Mouse (Mus musculus): Measurements from ENCODE around the gene Ern1.
"Not testable (repeated sequence)": the region's sequence is repeated elsewhere in the genome, so short reads cannot be mapped to it uniquely, and the experiment has no call there.

Gene Ern1

DNA sequence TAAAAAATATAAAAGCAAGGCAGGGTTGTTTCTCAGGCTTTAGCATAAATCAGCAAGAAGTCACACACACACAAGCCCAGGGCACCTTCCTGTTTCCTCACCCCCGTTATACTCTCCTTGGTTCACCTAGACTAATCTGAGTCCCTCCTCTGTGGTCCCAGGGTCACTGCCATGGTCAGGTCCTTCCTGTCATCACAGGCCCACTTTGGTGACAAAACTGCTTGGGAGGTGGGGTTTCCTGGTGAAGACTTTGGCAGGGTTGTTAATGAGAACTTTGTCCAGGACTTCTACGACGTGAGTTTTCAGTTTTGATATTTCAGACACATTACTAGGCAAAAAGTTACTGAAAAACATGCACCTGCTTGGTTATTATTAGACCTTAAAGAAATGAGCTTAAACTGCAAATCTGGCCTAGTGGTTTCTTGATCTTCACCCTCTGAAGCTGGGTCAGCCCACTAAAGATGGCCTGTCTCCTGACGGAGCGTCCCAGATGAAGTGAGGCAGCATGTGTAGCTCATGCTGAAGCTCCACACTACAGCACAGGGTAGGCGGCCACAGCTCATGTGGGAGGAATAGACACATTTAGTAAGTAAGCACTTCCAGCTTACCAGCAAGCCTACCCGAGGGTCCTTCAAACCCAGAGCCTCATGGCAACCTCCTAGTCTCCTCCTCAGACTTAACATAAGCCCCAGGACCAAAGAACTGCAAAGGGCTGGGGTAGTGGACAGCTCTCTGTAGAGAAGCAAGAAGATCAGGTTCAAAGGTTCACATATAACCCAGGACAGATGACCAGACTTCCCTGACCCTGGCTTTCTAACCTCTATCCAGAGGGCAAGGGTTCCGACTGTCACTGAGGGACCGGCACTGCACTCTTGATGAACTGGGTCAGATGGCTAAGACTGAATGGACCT is 7.8 kb downstream of the Ern1 start:
- DNase-seq, result no peak

DNA sequence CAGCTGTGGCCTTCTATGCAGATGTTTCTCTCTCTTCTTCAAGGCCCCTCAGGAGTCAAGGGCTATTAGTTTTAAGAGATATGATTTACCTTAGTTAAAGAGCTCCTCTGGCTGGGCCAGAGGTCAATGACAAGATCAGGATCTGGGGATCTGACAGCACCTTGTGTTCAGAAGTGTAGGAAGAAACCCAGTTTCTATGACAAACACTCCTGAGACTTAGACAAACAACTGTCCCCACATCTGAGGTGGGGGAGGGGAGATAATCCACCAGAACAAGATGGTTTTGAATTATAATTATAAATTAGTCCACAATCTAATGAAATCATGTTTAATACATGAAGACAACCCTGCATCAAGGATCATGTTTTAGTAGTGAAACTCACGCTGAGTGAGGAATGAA is 8.9 kb downstream of the Ern1 start:
- DNase-seq, result no peak

DNA sequence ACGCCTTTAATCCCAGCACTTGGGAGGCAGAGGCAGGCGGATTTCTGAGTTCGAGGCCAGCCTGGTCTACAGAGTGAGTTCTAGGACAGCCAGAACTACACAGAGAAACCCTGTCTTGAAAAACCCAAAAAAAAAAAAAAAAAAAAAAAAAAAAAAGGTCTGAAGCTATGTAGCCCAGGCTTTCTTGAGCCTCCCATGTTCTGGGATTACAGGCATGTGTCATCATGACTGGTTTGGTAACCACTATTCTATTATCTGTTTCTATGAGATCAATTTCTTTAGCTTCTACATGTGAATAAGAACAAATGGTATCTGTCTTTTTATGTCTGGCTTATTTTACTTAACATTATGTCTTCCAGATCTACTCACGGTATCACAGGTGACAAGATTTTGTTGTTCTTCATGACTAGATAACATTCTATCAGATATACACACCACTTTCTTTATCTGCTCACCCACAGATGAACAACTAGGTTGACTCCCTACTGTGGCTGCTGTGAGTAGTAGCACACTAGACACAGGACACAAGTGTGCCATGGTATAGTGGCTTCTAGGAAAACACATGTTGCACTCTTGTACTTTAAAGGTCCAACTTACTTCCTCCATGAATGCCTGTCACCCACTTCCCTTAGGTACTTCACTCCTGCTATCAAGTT is 10.0 kb downstream of the Ern1 start:
- DNase-seq, result no peak

DNA sequence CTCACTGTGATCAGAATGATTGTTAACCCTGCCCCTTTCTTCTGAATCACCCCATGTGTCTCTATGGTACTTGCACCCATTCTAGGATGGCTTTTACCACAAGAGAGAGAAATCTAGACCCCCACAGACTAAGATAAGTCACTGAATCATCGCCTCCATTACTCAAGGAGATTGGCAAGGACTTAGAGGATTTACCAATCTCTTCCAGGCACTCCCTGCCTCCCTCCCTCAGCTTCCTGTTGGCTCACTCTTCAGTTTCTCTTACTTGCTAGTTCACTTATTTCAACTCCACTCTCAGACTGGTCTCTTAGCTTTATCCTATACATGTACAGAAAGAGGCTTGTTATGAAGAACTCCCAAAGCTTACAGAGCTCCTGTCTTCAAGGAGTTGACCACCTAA is 12.3 kb downstream of the Ern1 start:
- DNase-seq, result no peak

DNA sequence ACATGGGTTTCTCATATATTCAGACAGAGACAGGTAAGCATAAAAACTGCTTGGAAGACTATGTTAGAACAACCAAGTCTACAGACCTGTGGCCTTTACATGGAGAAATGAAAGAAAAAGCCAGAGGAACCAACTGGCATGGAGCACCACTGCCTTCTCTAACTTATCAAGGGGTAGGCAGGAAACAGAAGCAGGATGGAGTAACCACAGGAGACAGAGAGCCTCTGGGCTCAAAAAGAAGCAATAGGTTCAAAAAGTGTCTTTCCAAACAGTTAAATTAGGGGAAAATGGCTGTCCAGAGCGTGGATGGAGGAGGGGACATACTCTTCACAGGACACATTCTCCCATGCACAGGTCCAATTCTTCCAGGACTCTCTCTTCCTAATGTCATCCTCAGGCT is 16.0 kb downstream of the Ern1 start:
- DNase-seq, result no peak

DNA sequence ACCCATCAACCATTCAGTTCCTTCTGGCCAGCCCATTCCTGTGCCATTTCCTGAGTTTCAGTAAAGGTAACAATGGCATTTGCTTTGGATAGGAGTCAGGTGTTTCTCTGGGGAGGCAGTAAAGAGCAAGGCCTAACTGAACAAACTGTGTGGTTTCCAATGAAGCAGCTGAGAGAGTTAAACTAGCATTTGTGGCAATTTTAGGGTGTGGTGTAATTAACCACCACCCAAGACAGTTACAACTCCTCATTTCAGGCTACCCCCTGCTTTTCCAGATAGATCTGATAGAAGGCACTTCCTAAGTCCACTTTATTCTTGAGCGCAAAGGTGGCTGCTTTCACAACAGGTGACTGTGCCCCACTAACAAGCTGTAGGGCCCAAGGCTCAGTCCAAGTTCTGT is 19.1 kb downstream of the Ern1 start:
- no peak for DNase-seq

DNA sequence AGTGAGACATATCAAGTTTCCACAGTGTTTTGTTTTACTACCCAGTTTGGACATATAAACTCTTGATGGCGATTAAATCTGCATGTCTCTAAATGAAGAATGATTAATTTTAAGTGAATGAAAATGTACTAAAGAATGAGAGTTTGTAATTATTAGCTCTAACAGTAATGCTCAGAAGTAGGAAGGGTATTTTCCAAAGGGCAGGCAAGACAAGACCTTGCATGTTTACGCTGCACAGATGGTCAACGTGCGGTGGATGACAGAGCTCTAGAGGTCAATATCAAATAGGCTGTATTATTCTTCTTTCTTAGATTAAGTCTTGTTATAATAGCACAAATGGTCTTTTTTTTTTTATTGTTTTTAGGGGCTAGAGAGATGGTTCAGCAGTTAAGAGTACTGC is 21.7 kb downstream of the Ern1 start:
- DNase-seq, result no peak

DNA sequence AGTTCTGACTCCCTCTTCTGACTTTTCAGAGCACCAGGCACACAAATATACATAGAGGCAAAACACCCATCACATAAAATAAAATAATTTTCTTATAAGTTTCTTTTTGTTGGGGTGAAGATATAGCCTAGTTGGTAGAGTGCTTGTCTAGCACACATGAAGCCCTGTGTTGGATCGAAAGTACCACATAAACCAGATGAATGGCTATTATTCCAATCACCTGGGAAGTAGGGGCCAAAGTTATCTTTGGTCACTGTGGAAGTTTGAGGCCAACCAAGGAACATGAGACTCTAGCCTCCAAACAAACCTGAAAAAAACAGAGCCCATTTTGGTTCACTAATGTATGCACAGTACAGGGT is 22.1 kb downstream of the Ern1 start:
- DNase-seq, result no peak

DNA sequence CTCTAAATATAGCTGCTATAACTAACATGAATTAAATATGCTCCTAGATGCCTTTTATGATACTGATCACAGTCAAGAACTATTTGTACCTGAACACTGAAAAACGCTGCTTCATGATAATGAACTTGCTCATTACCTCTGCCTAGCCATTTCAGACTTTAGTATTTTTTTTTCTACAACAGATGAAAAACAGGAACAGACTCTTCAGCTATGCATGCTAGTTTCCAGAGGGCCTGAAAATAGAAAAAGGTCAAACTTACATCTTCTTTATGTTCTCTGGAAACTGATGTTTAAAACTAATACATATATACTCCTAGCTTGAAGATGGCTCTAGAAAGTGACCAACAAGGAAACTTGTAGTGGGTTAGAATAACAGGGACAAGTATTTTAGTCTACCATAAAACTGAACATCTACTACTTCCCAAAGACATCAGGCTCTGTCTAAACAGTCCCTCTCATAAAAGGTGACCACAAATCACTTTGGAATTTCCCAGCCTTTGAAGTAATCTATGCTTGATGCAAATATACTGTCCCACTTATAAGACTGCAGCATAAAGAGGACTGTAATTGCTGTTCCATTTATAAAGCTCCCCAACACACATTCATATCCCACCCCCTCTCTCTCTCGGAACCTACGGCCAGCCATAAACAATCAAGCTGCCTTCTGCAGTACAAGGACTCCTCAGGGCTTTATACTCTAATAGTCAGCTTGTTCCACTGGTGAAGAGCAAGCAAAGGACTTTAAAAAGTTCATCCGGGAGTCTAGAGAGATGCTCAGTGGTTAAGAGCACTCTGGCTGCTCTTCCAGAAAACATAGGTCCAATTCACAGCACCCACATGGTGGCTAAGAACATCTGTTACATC is 22.7 kb downstream of the Ern1 start:
- DNase-seq, result no peak

DNA sequence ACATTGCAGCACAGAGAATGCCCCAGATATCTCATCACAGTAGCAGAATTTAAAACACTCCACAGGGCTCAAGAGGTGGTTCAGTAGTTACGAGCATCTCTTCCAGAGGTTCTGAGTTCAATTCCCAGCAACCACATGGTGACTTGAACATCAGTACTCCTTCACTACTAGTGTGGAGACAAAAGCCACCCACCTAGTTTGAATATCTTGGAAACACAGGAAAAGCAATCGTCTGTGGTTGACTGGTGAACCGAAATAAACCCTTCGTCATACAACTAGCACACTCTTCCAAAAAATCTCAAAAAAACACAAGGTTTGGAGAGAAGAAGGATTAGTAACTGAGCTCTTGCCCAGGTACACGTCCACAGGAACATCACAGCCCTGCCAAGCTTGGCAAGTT is 23.8 kb downstream of the Ern1 start:
- DNase-seq, result no peak

DNA sequence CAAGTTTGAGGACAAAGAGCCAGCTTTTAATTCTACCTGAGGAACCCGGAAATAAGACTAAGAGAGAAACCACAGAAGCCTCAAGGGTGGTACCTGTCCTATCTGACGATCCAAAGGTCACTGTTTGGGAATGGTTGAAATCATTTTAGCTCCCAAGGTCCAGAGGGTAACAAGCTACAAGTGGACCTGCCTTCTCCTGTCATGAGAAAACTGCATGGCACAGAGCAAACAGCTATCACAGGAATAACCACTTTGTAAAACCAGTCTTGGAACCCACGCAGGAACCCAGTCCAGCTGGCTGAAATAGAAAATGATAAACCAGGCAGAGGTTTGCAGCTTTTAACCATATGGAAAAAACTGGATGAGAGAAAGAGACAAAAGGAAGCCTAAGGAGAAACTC is 25.3 kb downstream of the Ern1 start:
- DNase-seq, result no peak

DNA sequence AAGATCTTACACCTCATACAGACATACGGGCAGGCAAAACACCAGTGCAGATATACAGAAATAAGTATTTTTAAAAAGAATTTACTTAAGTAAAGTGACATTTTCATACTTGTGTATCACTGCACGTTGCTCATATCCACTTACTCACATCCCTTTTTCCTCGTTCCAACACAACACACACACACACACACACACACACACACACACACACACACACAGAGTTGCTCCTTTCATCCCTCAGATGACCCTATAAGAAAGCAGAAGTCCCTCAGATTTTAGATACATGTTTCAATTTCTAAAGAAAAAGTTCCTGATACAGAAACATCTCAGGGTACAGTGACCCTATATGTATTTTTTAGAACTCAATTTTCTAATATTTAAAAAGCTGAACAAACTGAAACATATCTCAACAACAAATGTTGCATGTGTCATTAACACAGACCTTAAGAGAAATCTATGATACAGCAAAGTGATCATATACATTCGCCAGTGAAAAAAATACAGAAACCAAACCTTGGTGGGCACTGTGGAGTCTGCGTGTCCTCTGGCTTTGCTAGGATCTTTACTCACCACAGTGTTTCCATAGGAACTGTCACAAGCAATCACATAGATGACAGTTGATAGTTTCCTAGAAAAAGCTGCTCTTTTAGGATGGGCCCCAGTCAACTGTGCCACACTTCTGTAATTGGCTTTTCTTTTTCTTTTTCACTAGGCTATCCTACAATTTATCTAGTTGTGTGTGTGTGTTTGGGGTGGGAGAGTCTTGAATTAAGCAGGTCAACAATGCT is 26.3 kb downstream of the Ern1 start:
- DNase-seq, result no peak

DNA sequence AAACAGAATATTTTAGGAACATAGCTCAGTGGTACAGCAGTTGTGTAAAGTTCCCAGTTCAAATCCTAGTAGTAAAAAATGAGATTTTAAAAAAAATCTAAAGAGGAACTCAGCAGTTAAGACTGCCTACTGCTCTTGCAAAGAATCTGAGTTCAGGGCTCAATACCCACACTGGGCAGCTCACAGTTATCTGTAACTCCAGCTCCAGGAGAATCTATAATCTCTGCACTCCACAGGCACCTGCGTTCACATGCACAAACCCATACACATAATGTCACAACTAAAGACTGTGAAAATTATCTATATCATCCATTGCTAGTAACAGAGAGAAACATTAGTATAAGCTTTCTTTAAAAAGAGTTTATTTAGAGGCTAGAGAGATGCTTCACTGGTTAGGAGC is 27.0 kb downstream of the Ern1 start:
- DNase-seq, result no peak

DNA sequence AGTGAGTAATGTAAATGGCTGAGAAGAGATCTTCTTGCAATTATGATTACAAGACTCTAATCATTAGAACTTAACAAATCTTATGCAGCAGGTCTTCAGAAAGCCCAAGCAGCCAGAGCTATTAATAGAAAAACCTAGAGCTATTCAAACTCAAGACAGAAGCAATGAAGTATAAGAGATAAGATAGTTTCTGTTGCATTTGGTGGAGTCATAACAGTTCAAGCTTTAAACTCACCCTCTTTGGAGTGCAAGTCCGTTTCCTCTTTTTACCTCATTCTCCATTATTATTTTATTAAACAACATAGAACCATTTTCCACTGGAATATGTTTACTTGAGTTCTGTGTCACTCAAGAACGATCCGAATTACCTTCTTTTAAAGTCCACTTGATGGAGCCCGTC is 29.1 kb downstream of the Ern1 start:
- DNase-seq, result no peak

DNA sequence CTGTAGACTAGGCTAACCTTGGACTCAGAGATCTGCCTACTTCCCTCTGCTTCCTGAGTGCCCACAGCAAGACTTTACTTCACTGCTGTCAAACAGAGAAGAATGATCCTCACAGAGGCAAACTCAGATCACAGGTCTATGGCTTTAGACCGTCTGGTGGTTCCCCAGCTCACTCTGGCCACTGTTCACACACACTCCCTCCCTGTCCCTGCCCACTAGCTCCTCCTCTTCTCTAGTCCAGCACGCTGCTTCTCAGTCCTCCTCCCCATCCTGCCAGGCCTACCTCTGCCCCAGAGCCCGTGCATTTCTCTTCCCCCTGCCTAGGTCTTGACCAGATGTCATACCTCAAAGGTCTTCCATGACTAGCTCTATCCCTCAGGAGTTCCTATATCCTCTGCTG is 44.0 kb downstream of the Ern1 start:
- DNase-seq, result no peak

DNA sequence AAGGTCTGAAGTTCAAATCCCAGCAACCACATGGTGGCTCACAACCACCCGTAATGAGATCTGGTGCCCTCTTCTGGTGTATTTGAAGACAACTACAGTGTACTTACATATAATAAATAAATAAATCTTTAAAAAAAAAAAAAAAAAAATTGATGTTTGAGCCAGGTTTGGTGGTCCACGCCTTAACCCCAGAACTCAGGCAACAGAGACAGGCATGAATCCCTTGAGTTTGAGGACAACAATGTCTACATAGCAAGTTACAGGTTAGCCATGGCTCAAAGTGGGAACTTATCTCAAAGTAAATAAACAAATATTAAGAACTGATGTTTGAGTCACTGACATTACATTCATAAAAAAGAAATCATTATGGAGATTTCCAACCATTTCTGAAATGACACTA is 45.1 kb downstream of the Ern1 start:
- not testable (repeated sequence) for DNase-seq

DNA sequence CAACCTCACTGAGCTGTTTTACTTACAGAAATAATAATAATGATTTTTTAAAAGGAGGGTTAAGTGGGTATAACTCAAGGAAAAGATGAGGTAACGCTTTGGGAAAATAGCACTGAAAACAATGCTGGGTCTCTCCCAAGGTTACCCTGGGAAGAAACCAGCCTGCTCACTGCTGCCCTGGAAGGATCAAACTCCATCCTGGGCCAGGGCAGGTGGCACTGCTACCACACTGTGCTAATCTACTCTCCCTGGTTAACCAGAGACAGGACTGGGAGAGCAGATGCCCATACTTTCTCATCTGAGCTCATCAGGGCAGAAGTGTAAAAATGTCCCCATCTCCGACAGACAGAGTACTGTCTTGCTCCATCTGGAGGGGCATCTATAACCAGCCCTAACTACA is 47.3 kb downstream of the Ern1 start:
- no peak for DNase-seq

DNA sequence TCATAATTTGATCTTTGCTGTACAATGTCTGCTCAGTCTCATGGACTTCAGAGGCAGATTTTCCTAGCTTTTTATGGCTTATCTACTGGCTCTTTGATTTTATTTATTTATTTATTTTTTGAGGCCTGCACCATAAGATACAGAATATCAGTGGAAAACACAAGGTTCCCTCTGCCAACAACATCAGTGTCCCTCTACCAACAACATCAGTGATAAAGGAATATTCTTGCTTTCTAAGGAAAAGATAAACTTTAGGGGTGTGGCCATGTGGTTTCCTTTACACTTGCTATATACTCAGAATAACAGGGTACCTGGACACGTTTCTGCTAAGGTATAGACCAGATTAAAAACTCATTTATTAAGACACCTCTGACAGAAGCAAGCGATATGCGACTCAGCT is 48.3 kb downstream of the Ern1 start:
- no peak for DNase-seq

DNA sequence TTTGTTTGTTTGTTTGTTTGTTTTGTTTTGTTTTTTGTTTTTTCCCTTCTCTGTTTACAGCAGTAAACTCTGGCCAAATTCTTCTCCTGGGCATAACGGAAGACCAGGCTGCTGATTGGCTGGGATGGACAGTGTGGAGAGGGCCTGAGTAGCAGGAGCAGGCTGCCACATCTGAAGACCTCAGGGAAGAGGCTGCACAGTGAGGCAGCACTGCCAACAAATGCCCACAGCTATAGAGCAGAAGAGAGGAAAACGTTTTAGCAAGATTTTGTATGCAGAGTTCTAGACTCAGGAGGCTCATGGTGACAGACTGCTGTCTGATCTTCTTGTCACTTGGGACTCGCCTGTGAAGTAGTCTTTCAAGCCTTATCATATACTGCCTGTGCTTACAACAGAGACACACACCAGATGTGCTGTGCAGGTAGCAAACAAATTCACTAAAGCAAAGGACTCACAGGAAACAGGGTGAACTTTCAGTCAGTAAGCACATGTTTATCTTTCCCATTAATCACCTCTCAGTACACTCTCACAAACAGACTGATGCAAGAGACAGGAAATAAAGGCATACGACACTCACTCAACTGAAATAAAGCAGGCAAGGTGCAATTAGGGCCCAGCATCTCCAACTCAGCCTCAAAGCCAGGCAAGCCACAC is 49.0 kb downstream of the Ern1 start:
- peak; percentile 18 for DNase-seq

DNA sequence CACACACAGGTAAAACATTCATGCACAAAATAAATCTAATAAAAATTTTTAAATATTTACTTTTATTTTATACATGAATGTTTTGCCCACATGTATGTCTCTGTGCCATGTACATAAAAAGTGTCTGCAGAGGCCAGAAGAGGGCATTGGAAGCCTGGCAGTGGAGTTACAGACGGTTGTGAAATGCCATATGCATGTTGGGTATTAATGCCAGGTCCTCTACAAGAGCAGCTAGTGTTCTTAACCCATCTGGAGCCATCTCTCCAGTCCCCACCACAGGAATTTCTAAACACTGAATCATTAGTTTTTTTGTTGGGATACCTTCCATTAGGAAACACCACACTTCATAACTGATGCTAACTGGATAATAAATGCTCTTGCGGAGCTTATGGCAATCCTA is 50.1 kb downstream of the Ern1 start:
- DNase-seq, result no peak

DNA sequence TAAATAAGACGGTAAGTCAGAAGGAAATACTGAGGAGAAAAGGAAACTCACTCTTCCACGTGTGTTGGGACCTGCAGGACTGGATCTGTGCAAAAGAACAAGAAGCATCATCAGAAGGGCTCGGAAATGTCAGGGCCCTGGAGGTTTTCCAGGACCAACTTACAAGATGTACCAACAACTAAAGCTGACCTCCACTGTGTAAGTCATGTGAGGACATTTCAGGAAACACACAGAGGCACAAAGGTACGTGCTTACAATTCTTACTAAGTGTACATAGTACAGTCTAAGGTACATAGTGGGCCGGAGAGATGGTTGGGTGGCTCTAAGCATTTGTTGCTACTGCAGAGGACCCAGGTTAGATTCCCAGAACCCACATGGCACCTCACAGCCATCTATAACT is 50.6 kb downstream of the Ern1 start:
- DNase-seq, result no peak

DNA sequence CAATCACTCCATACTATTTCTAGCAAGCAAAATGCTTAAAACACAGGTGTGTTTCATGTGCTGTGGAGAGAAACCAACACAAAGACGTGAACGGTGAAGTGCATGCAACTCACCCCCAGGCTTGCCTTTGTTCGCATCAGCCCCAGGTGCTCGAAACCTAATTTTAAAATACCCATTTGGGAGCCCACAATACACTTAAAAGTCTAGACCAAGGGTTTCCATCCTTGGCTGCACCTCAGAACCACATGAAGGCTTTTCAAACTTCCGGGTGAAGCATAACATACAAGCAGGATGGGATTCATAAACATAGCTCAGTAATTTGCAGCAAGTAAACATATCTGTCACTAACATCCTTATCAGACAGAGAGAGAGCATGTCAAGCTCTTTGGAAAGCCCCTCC is 57.3 kb downstream of the Ern1 start:
- peak; percentile 32 for DNase-seq
